Mouse (Mus musculus) urinary bladder, postnatal 4 days (tissue): ENCODE data around the gene Pax5.

Experiments used
- DNase-seq, 2 experiments: peaks; one replicate each; pipeline ENCODE4 v3.0.0; 2021 to 2022; ENCODE audit warnings: low spot score in 2 of 2

Gene Pax5

GRCm38 (mm10) chr4:44667369-44667768, 42.9 kb downstream of the Pax5 start:
- DNase-seq, result no peak

GRCm38 (mm10) chr4:44664767-44665056, 45.6 kb downstream of the Pax5 start:
- DNase-seq, result no peak

- peak in 1 of 2 experiments; percentile 20 for DNase-seq
These were observed 46.1 kb downstream of the Pax5 start for GRCm38 (mm10) chr4:44664004-44664766.

GRCm38 (mm10) chr4:44663489-44663888, 46.8 kb downstream of the Pax5 start:
- DNase-seq, result no peak

- no peak for DNase-seq
These were observed 65.1 kb downstream of the Pax5 start for GRCm38 (mm10) chr4:44645181-44645580.

GRCm38 (mm10) chr4:44641831-44642587, 68.3 kb downstream of the Pax5 start:
- DNase-seq, result no peak

- no peak for DNase-seq
These were observed 74.7 kb downstream of the Pax5 start for GRCm38 (mm10) chr4:44635618-44636017.

GRCm38 (mm10) chr4:44633694-44634524, 76.4 kb downstream of the Pax5 start:
- DNase-seq, result no peak

GRCm38 (mm10) chr4:44630059-44630458, 80.2 kb downstream of the Pax5 start:
- DNase-seq, result no peak

GRCm38 (mm10) chr4:44627890-44628289, 82.4 kb downstream of the Pax5 start:
- DNase-seq, result no peak

- DNase-seq, result no peak
These were observed 85.2 kb downstream of the Pax5 start for GRCm38 (mm10) chr4:44625108-44625424.

- no peak for DNase-seq
These were observed 85.8 kb downstream of the Pax5 start for GRCm38 (mm10) chr4:44624232-44625107.

- no peak for DNase-seq
These were observed 86.9 kb downstream of the Pax5 start for GRCm38 (mm10) chr4:44623435-44623727.

- no peak for DNase-seq
These were observed 87.4 kb downstream of the Pax5 start for GRCm38 (mm10) chr4:44622682-44623434.

- DNase-seq, result no peak
These were observed 90.0 kb downstream of the Pax5 start for GRCm38 (mm10) chr4:44620241-44620640.

- DNase-seq, result no peak
These were observed 96.1 kb downstream of the Pax5 start for GRCm38 (mm10) chr4:44614066-44614667.

- DNase-seq, result no peak
These were observed 97.9 kb downstream of the Pax5 start for GRCm38 (mm10) chr4:44612392-44612791.

- no peak for DNase-seq
These were observed 104.8 kb downstream of the Pax5 start for GRCm38 (mm10) chr4:44605453-44605852.

- no peak for DNase-seq
These were observed 108.0 kb downstream of the Pax5 start for GRCm38 (mm10) chr4:44602257-44602801.

- no peak for DNase-seq
These were observed 108.9 kb downstream of the Pax5 start for GRCm38 (mm10) chr4:44601370-44601769.
